Mouse (Mus musculus) CH12.LX (cell line): Measurements from ENCODE around the gene Atf1. TPM values are rescaled to one million over a fixed set of nuclear protein-coding genes. Genes with fewer than 3 reads are reported as not detected.

Experiments
- DNase-seq: peaks from one replicate; pipeline ENCODE4 v3.0.0-alpha.2; 2013; ENCODE audit errors: extremely low read depth
- H3K27ac ChIP-seq: 2 replicates; pipeline ENCODE4 v1.5.1; 2012; ENCODE audit warnings: low read depth, mild to moderate bottlenecking, control low read depth, moderate library complexity; ENCODE audit not compliant: insufficient read depth
- H3K27me3 ChIP-seq: replicated peaks from 2 replicates; pipeline ENCODE3; 2012; ENCODE audit warnings: inconsistent platforms
- H3K36me3 ChIP-seq, 2 experiments: replicated peaks in 1 of 2; 2 replicates each; pipeline versions ENCODE3 to v1.6.1; 2012; ENCODE audit warnings: inconsistent platforms in 1 of 2, low read length in 1 of 2, mild to moderate bottlenecking in 1 of 2, mixed read lengths in 1 of 2, moderate library complexity in 1 of 2; ENCODE audit not compliant: control insufficient read depth in 1 of 2, insufficient read depth in 1 of 2
- H3K4me1 ChIP-seq, 2 experiments: 2 replicates each; pipeline ENCODE4 v1.6.1; 2012; ENCODE audit warnings: inconsistent platforms in 1 of 2, moderate library complexity in 1 of 2; ENCODE audit not compliant: insufficient read depth in 2 of 2, control insufficient read depth in 1 of 2
- H3K4me2 ChIP-seq: 2 replicates; pipeline ENCODE4 v1.6.1; 2012; ENCODE audit warnings: low read depth, mild to moderate bottlenecking, control low read depth; ENCODE audit not compliant: poor library complexity, insufficient read depth, severe bottlenecking
- H3K4me3 ChIP-seq, 3 experiments: fragments of 150-350 bp in 1 of 3; sonication (generic) in 1 of 3; replicated peaks in 1 of 3; 2 replicates each; pipeline versions ENCODE3 to v1.5.1; 2011 to 2012; ENCODE audit warnings: low read depth in 2 of 3, low read length in 2 of 3, mild to moderate bottlenecking in 2 of 3, moderate library complexity in 2 of 3, control low read depth in 1 of 3, improper control_type of control experiment in 1 of 3, inconsistent platforms in 1 of 3, mixed read lengths in 1 of 3; ENCODE audit not compliant: poor library complexity in 1 of 3
- H3K79me2 ChIP-seq: replicated peaks from 2 replicates; pipeline ENCODE4 v1.6.1; 2012; ENCODE audit warnings: mild to moderate bottlenecking, moderate library complexity; ENCODE audit not compliant: control insufficient read depth, poor library complexity, insufficient read depth, severe bottlenecking; ENCODE audit errors: extremely low read depth
- H3K9ac ChIP-seq: 2 replicates; pipeline ENCODE4 v1.6.1; 2012; ENCODE audit warnings: low read depth, mild to moderate bottlenecking, control low read depth, moderate library complexity; ENCODE audit not compliant: insufficient read depth
- H3K9me3 ChIP-seq: replicated peaks from 2 replicates; pipeline ENCODE3; 2012; ENCODE audit warnings: low read length, inconsistent platforms, mixed read lengths
- BHLHE40 ChIP-seq: IDR thresholded peaks from 2 replicates; pipeline ENCODE4 v1.6.1; 2011; ENCODE audit warnings: mild to moderate bottlenecking, low read depth, low read length, improper control_type of control experiment
- CHD2 ChIP-seq: IDR thresholded peaks from 2 replicates; pipeline ENCODE4 v1.6.1; 2011; ENCODE audit warnings: low read length, improper control_type of control experiment
- CTCF ChIP-seq, 2 experiments: IDR thresholded peaks in 1 of 2; conservative IDR thresholded peaks in 1 of 2; 2 replicates each; pipeline ENCODE4 v1.5.1; 2011 to 2012; ENCODE audit warnings: low read depth in 2 of 2, low read length in 2 of 2, improper control_type of control experiment in 1 of 2, inconsistent platforms in 1 of 2, mild to moderate bottlenecking in 1 of 2, moderate library complexity in 1 of 2
- E2F4 ChIP-seq: IDR thresholded peaks from 2 replicates; pipeline ENCODE4 v1.6.1; 2011; ENCODE audit warnings: low read depth, low read length, improper control_type of control experiment; ENCODE audit not compliant: insufficient replicate concordance
- ELF1 ChIP-seq: IDR thresholded peaks from 2 replicates; pipeline ENCODE4 v1.6.1; 2014; ENCODE audit warnings: low read depth, mild to moderate bottlenecking, inconsistent platforms, low read length, improper control_type of control experiment
- EP300 ChIP-seq: IDR thresholded peaks from 2 replicates; pipeline ENCODE4 v1.6.1; 2011; ENCODE audit warnings: low read length, improper control_type of control experiment
- GABPA ChIP-seq: IDR thresholded peaks from 2 replicates; pipeline ENCODE4 v1.6.1; 2012; ENCODE audit warnings: low read depth, low read length, improper control_type of control experiment, inconsistent platforms; ENCODE audit not compliant: insufficient replicate concordance
- HCFC1 ChIP-seq: IDR thresholded peaks from 2 replicates; pipeline ENCODE4 v1.6.1; 2012; ENCODE audit warnings: low read depth, mild to moderate bottlenecking, inconsistent platforms, low read length, improper control_type of control experiment
- JUND ChIP-seq: conservative IDR thresholded peaks from 2 replicates; pipeline ENCODE4 v1.6.1; 2011; ENCODE audit warnings: low read depth, low read length, improper control_type of control experiment
- MEF2A ChIP-seq: IDR thresholded peaks from 2 replicates; pipeline ENCODE4 v1.6.1; 2014; ENCODE audit warnings: low read depth, mild to moderate bottlenecking, inconsistent platforms, low read length, improper control_type of control experiment, borderline replicate concordance
- MXI1 ChIP-seq: IDR thresholded peaks from 2 replicates; pipeline ENCODE4 v1.6.1; 2011; ENCODE audit warnings: mild to moderate bottlenecking, low read depth, low read length, improper control_type of control experiment
- POLR2AphosphoS2 ChIP-seq: IDR thresholded peaks from 2 replicates; pipeline ENCODE4 v1.6.1; 2011; ENCODE audit warnings: low read depth, low read length, improper control_type of control experiment
- RAD21 ChIP-seq: IDR thresholded peaks from 2 replicates; pipeline ENCODE4 v1.6.1; 2011; ENCODE audit warnings: low read depth, mild to moderate bottlenecking, low read length, improper control_type of control experiment, moderate library complexity
- RCOR1 ChIP-seq: conservative IDR thresholded peaks from 2 replicates; pipeline ENCODE4 v1.6.1; 2012; ENCODE audit warnings: low read depth, mild to moderate bottlenecking, inconsistent platforms, low read length, improper control_type of control experiment
- SIN3A ChIP-seq: IDR thresholded peaks from 2 replicates; pipeline ENCODE4 v1.6.1; 2012; ENCODE audit warnings: low read length, improper control_type of control experiment, inconsistent platforms
- SMC3 ChIP-seq: IDR thresholded peaks from 2 replicates; pipeline ENCODE4 v1.6.1; 2011; ENCODE audit warnings: low read depth, low read length, improper control_type of control experiment
- TCF12 ChIP-seq: IDR thresholded peaks from 2 replicates; pipeline ENCODE4 v1.6.1; 2014; ENCODE audit warnings: low read depth, mild to moderate bottlenecking, inconsistent platforms, low read length, improper control_type of control experiment
- USF1 ChIP-seq: IDR thresholded peaks from 2 replicates; pipeline ENCODE4 v1.6.1; 2014; ENCODE audit warnings: low read depth, mild to moderate bottlenecking, inconsistent platforms, low read length, improper control_type of control experiment
- USF2 ChIP-seq: conservative IDR thresholded peaks from 2 replicates; pipeline ENCODE4 v1.6.1; 2011; ENCODE audit warnings: low read depth, low read length, improper control_type of control experiment
- ZC3H11A ChIP-seq: IDR thresholded peaks from 2 replicates; pipeline ENCODE4 v1.6.1; 2012; ENCODE audit warnings: low read depth, mild to moderate bottlenecking, inconsistent platforms, low read length, improper control_type of control experiment
- ZNF384 ChIP-seq: IDR thresholded peaks from 2 replicates; pipeline ENCODE4 v1.6.1; 2012; ENCODE audit warnings: low read depth, low read length, improper control_type of control experiment, inconsistent platforms
- dilution Hi-C: fragments of 300-500 bp; cut with MboI; formaldehyde crosslinking; loops from 2 replicates; pipeline ENCODE4 v1.14.3; 2020; ENCODE audit warnings: low sequenced_read_pairs; ENCODE audit not compliant: extremely low pct_unique_long_range_greater_than_20kb, extremely low pct_ligation_motif_present
- in situ Hi-C: fragments of 300-500 bp; cut with MboI; formaldehyde crosslinking; loops from 3 replicates; pipeline ENCODE4 v1.14.3; 2019; ENCODE audit warnings: low sequenced_read_pairs, low pct_ligation_motif_present, low pct_unique_long_range_greater_than_20kb, mixed read lengths
- polyA plus RNA-seq: library from polyadenylated mRNA; unstranded; fragments of >175 nt; gene quantifications from 2 replicates; pipeline ENCODE4 v1.2.1, GENCODE M21; 2012; ENCODE audit warnings: low read depth; ENCODE audit not compliant: insufficient read length
- total RNA-seq, 2 experiments: library from RNA; depleted of rRNA; stranded (reverse); fragments of 300-350 nt in 1 of 2; fragments of >200 nt in 1 of 2; gene quantifications; 2 replicates each; pipeline ENCODE4 v1.2.3; 2012 to 2014

Atf1 gene
- total and polyA plus RNA-seq, 3 experiments: 28.2 to 133 (median 51.1) TPM

DNA sequence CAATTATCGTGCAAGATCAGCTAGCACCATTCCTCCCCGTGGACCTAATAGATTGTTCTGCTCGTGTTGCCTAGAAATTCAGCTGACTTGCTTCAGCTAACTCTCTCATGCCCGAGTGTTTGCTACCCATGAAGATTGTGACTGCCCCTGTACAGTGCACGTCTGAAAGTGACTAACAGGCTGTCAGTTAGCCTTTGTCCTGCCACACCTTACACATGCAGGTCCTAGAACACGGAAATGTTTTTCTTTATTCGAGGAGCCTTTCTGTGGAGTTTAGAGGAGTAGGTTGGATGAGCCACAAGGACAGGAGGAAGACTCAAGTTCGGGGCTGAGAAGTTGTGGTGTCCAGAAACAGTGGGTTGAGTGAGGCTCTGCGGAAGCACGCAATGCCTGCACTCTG lies 44.1 kb upstream of the Atf1 start:
- Histone ChIP-seq H3K27ac (no peak overlapping the region), H3K36me3 (peaks cover 50 to 82% of the 10 kb centered on the region in 2 experiments), H3K27me3 (no peaks in the 10 kb centered on the region), H3K4me1 (peaks cover 0 to 48% of the 10 kb centered on the region in 2 experiments; a peak in 2 of 4 replicates), H3K9me3 (no peaks in the 10 kb centered on the region), H3K4me2 (no peak overlapping the region), H3K4me3 (no peak overlapping the region), H3K79me2 (no peaks in the 10 kb centered on the region), H3K9ac (no peak overlapping the region)
- DNase-seq: no peak
- dilution Hi-C loops: no loop called here
- in situ Hi-C loops: no loop called here
- no peak for TF ChIP-seq SIN3A
- TF ChIP-seq SMC3: no peak
- TF ChIP-seq USF1: no peak
- TF ChIP-seq E2F4: no peak
- TF ChIP-seq CHD2: no peak
- no peak for TF ChIP-seq TCF12
- TF ChIP-seq ELF1: no peak
- TF ChIP-seq POLR2AphosphoS2: no peak
- no peak for TF ChIP-seq BHLHE40
- no peak for TF ChIP-seq JUND
- TF ChIP-seq RCOR1: no peak
- no peak for TF ChIP-seq GABPA
- TF ChIP-seq HCFC1: no peak
- TF ChIP-seq MXI1: no peak
- TF ChIP-seq EP300: no peak
- no peak for TF ChIP-seq USF2
- TF ChIP-seq, all 38 proteins: peak for 0

DNA sequence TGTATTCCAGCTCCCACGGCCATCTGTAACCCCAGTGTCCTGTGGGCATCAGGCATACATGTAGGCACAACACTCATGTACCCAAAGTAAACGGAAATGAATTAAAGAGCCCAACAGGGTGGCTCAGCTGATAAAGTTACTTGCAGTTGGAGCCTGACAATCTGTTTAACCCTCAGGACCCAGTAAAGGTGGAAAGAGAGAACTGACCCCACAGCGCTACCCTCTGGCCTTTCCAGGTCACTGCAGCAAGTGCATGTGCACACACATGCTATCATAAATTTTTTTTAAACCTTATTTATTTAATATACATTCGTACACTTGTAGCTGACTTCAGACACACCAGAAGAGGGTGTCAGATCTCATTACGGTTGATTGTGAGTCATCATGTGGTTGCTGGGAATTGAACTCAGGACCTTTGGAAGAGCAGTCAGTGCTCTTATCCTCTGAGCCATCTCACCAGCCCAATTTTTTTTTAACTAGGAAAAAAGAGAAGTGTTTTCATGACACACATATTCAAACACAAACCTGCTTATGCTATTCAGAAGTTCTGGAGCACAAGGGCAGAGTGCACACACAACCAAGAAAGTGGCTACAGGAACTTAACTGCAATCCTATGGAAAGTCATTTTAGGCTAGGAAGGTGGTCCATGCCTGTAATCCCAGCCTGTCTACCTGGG lies 42.7 kb upstream of the Atf1 start:
- no peak overlapping the region for H3K4me2 ChIP-seq
- DNase-seq: no peak
- TF ChIP-seq ZC3H11A: no peak
- TF ChIP-seq CTCF (conservative IDR thresholded peaks at IDR 0.05 in 1 of 2, IDR thresholded peaks at IDR 0.05 in 1 of 2; ENCODE audit: low read depth in 2 of 2, low read length in 2 of 2): peak; percentile 49 to 52
- no peak for TF ChIP-seq HCFC1
- TF ChIP-seq ZNF384: no peak
- TF ChIP-seq JUND: no peak
- no peak for TF ChIP-seq MEF2A
- TF ChIP-seq SMC3: peak; percentile 26; the same call in 1 of the 2 replicates
- peak; percentile 33 for TF ChIP-seq RAD21
- TF ChIP-seq, all 38 proteins: peak for 3
- Histone ChIP-seq H3K36me3 (peaks cover 45 to 79% of the 10 kb centered on the region in 2 experiments), H3K79me2 (no peaks in the 10 kb centered on the region), H3K4me1 (peaks cover 7 to 57% of the 10 kb centered on the region in 2 experiments), H3K27ac (no peak overlapping the region), H3K9me3 (no peaks in the 10 kb centered on the region), H3K27me3 (no peaks in the 10 kb centered on the region), H3K4me3 (no peak overlapping the region), H3K9ac (no peak overlapping the region)
- dilution Hi-C loops: no loop called here
- in situ Hi-C loops: no loop called here
